Mouse (Mus musculus) erythroblast, adult 5-6 weeks (primary cell): ENCODE measurements around the gene Gpr6. TPM values are rescaled to one million over a fixed set of nuclear protein-coding genes. Genes with fewer than 3 reads are reported as not detected.

ENCODE experiments used
- ATAC-seq: replicated peaks from 2 replicates; pipeline ENCODE4 v1.8.0; 2016; ENCODE audit warnings: moderate number of reproducible peaks, mild to moderate bottlenecking, moderate TSS enrichment, inconsistent platforms; ENCODE audit not compliant: poor library complexity, low FRiP score, severe bottlenecking
- total RNA-seq, 2 experiments: library from RNA; stranded (forward) in 1 of 2; stranded (reverse) in 1 of 2; fragments of 150-400 nt in 1 of 2; fragments of 200-764, 138-1000 nt in 1 of 2; gene quantifications; 2 replicates each; pipeline versions ENCODE4 v1.2.3 to v1.2.4; 2015 to 2017; ENCODE audit warnings: low replicate concordance in 2 of 2

Gene Gpr6
- total RNA-seq (2015; ENCODE audit: low replicate concordance): not detected in 2 replicates
- not detected in 2 replicates for total RNA-seq (2017; ENCODE audit: low replicate concordance)

GRCm38 (mm10) chr10:41072116-41072515, at the start of gene Gpr6:
Gene Gpr6 (minus strand): TSS chr10:41072285.
- ATAC-seq: no peak; the same call in 1 of the 2 replicates

- no peak for ATAC-seq
Observed at GRCm38 (mm10) chr10:41100060-41100459, 28.0 kb upstream of the Gpr6 start.

- ATAC-seq: no peak
Observed at GRCm38 (mm10) chr10:41098137-41098536, 26.1 kb upstream of the Gpr6 start.

- ATAC-seq: no peak
Observed at GRCm38 (mm10) chr10:41088852-41089251, 16.8 kb upstream of the Gpr6 start.

GRCm38 (mm10) chr10:41071696-41072095, 389 bp downstream of the Gpr6 start:
- ATAC-seq: no peak; the same call in 1 of the 2 replicates

GRCm38 (mm10) chr10:41070693-41071651, 1.1 kb downstream of the Gpr6 start:
- no peak for ATAC-seq

- no peak for ATAC-seq
Observed at GRCm38 (mm10) chr10:41060250-41060831, 11.7 kb downstream of the Gpr6 start.

GRCm38 (mm10) chr10:41055581-41055980, 16.5 kb downstream of the Gpr6 start:
- ATAC-seq: no peak

- ATAC-seq: peak; percentile 24; the same call in 1 of the 2 replicates
Observed at GRCm38 (mm10) chr10:41054005-41054404, 18.1 kb downstream of the Gpr6 start.

GRCm38 (mm10) chr10:41042272-41042671, 29.8 kb downstream of the Gpr6 start:
- no peak for ATAC-seq

- ATAC-seq: no peak
Observed at GRCm38 (mm10) chr10:41041478-41041877, 30.6 kb downstream of the Gpr6 start.

- ATAC-seq: peak; percentile 55
Observed at GRCm38 (mm10) chr10:41040530-41041085, 31.5 kb downstream of the Gpr6 start.

GRCm38 (mm10) chr10:41038476-41038875, 33.6 kb downstream of the Gpr6 start:
- ATAC-seq: no peak

- ATAC-seq: no peak
Observed at GRCm38 (mm10) chr10:41037722-41038121, 34.4 kb downstream of the Gpr6 start.

GRCm38 (mm10) chr10:41032811-41033210, 39.3 kb downstream of the Gpr6 start:
- no peak for ATAC-seq

GRCm38 (mm10) chr10:41024860-41025259, 47.2 kb downstream of the Gpr6 start:
- peak; percentile 60 for ATAC-seq

- peak; percentile 40 for ATAC-seq
Observed at GRCm38 (mm10) chr10:41024406-41024805, 47.7 kb downstream of the Gpr6 start.

- ATAC-seq: no peak
Observed at GRCm38 (mm10) chr10:41022226-41022625, 49.9 kb downstream of the Gpr6 start.
